Mouse (Mus musculus) mouse trophoblast stem cell (cell line): ENCODE results near the gene Tmc3.

Source experiments
- in situ Hi-C, 2 experiments: fragments of 300-500 bp; cut with MseI, MboI; formaldehyde crosslinking; loops; 2 replicates in 1 of 2; 3 replicates in 1 of 2; pipeline ENCODE4 v1.15.1; 2025

Tmc3 gene

GRCm38 (mm10) chr7:83594056-83594455 lies 9.3 kb downstream of the Tmc3 start:
- in situ Hi-C loops: no loop called here

GRCm38 (mm10) chr7:83597063-83597462 lies 12.3 kb downstream of the Tmc3 start:
- in situ Hi-C loops: no loop called here

- in situ Hi-C loops: no loop called here
Observed at GRCm38 (mm10) chr7:83598997-83599912, 14.5 kb downstream of the Tmc3 start.

DNA sequence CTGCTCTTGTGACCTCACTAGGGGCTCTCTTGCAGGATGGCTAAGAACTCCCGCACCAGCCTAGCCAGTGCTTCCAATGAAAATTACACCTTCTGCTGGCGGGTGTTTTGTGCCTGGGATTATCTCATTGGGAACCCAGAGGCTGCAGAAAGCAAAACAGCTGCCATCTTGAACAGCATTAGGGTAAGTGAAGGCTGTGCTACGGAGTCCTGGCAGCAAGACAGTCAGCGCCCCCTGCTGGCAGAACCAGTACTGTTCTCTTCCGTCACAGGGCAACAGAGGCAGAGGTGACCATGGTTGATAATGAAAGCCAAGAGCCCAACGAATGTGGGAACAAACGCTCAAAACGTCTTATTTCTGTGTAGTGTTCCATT lies 15.2 kb downstream of the Tmc3 start:
- in situ Hi-C loops: no loop called here

DNA sequence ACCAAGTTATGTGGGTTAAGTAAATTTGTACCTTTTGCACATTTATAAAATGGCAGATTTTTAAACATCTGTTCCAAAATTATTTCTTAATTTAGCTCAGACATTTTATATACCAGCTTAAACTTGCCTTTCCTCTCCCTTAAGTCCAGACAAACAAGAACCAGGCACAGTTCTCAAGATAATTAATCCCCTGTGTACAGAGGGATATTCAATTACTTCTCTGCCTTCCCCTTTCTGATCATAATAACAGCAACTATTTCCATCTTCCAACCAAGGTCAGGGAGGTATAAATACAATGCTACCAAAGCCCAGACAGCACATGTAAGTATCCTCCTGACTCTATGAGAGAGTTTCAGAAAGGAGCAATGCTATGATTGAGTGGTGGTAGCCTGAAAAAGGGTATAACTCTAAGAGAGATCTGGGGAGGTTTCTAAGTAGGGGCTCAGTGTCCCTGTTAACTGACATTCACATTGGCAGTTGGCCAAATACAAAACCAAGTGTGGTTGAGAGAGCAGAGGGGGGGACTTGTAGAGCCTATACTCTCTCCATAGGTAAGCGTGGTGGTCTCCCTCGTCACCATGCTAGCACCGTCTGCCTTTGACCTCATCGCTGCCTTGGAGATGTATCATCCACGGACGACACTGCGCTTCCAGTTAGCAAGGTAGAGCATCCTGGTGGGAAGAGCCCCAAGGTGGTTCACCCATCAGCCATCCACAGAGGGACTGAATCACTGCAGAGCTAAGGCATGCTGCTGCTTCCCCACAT lies 19.6 kb downstream of the Tmc3 start:
- in situ Hi-C loops: no loop called here

DNA sequence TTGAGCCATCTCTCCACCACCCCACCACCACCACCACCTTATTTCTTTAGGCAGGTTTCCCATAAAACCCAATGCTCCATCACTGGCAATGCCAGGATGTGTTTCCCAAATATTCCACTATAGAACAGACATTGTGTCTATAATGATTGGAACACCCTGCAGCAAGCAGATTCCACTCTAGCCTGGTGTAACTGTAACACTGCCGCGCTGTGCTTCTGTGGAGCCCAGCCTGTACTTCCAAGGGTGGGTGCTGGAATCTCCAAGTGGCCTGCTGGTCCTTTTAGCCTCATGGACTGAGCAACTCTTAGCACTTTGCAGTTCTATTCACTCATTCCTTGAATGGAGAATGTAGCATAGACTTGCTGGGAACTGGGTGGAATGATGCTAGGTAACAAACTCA lies 22.1 kb downstream of the Tmc3 start:
- in situ Hi-C loops: no loop called here

DNA sequence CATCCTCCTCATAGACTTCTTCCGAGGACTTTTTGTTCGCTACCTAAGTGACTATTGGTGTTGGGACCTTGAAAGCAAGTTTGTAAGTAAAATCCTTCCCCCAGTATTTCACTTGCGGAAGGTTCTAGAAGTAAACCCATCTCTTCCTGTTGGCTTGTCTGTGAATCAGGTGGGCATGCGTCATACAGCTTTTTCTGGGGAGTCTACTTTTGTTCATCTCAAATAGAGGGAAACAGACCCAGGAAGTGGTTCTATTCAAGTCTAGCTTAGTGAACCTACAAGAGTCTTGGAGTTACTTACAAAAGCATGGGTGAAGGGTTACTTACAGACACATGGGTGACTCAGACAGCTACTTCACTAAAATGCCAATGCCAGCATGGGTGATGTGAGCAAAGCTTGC lies 25.2 kb downstream of the Tmc3 start:
- in situ Hi-C loops: no loop called here

DNA sequence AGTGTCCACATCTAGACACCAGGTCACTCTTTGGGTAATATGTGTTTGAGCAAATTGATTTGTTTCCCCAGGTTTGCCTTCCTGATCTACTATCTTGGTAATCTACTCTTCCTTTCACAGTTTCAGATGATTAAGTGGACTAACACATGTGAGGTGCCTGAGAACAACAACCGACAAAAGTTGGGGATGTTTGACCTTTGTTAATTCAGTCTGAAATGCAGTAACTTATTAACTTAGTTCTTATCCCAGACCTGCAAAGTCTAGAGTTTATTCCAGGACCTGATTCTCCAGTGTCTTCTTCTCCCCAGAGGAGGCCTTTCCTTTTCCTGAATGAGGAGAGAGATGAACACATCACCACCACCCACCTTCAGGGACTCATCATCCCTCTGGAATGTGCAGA lies 27.2 kb downstream of the Tmc3 start:
- in situ Hi-C loops: no loop called here

GRCm38 (mm10) chr7:83615272-83615671 lies 30.5 kb downstream of the Tmc3 start:
- in situ Hi-C loops: no loop called here

DNA sequence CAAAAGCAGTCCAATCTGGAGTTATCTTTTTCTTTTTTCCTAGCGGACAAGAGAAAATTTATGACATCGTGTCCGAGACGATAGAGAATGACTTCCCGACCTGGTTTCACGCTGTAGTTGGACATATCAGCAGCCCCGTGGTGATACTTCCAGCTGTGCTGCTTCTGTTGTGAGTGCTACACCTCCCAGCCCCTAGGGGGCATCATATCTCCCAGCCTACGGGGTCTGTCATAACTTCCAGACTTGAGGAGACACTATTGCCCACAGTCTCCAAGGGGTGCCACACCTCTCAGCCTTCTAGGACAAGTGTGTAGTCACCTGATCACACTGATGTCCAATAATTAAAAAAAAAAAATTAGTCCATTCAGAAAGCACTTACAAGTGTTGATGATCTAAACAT lies 31.1 kb downstream of the Tmc3 start:
- in situ Hi-C loops: no loop called here

DNA sequence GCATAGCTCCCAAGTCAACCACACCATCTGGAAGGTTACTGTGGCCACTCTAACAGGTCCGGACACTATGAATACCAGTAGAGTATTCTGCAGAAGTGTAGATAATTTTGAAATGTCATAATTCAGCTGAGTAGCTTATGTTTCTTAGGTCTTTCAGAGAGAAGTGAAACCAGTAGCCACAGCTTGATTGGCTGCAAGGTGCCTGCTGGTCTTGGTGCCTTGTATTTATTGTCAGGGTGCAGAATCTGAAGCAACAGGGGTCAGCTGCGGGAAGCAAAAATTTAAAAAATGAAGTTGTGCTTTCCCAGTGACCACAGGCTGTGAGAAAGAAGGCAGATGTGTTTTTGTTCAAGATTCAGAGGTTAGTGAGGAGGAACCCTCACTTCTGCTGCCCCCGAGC lies 31.5 kb downstream of the Tmc3 start:
- in situ Hi-C loops: no loop called here

GRCm38 (mm10) chr7:83618709-83619108 lies 34.0 kb downstream of the Tmc3 start:
- in situ Hi-C loops: no loop called here

DNA sequence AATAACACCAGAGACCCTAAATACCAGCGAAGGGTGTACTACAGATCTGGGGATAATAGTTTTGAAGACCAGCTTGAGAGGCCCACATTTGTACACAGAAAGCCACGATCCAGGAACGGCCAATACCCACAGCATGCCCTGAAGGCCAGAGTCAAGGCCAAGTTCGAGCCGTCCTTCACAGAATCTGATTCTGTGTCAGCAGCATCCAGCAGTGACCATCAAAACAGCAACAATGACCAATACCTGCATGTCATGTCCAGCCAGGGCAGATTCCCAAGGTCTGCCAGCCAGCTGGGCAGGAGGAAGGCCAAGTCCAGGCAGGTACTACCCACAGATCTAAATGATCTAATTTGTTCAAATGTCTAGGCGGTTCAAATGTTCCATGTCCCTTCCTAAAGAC lies 37.9 kb downstream of the Tmc3 start:
- in situ Hi-C loops: no loop called here

DNA sequence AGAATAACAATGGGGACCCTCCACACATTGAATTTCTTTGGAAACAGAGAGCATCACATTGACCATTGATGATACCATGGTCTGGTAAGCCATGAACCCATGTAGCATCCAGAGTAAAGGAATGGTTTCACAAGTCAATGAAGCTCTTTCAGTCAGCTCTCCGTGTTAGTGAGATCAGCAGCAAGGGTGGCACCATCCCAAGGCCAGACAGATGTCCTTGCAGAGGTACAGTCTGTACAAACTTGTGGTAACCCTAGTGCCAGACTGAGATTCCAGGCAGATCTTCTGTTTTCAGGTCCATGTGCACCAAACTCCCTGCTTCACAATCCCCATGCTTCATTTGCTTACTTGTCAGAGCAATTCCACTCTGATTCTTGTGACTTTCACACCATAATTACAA lies 39.3 kb downstream of the Tmc3 start:
- in situ Hi-C loops: no loop called here

DNA sequence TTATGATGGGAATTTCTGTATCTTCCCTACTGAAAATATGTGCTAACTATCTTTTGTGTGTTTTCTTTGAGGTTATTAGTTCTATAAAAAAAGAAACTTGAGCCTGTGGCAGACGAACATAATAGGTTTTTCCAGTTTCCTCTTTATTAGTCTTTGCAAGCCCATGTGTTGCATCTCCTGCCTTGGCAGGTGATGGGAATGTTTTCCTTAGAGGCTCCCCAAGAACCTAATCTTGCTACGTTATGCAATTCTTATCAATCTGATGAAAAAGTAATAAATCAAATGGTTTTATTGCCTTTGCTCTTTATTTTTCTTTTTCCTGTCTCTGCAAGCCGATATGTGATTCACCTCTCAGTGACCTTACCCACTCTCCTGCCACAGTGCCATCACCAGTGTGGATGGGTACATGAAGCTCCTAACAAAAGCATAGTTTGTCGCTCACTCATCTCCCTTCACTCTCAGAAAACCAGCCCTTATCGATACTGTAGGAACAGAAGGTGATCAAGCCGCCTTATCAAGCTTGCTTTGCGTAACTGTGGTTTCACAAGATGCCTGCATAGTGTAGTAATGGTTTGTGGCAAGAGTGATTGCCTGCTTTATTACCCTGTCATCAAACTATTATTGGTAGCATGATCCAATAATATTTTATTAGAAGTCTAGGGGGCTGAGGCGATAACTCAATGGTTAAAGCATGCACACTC lies 42.0 kb downstream of the Tmc3 start:
- in situ Hi-C loops: no loop called here

- in situ Hi-C loops: no loop called here
Observed at GRCm38 (mm10) chr7:83627369-83627768, 42.6 kb downstream of the Tmc3 start.

- in situ Hi-C loops: no loop called here
Observed at GRCm38 (mm10) chr7:83631073-83631827, 46.5 kb downstream of the Tmc3 start.

GRCm38 (mm10) chr7:83631828-83632681 lies 47.3 kb downstream of the Tmc3 start, which contains the start of gene Stard5:
TSS of gene Stard5 (plus strand) at chr7:83631959.
- in situ Hi-C loops: no loop called here

DNA sequence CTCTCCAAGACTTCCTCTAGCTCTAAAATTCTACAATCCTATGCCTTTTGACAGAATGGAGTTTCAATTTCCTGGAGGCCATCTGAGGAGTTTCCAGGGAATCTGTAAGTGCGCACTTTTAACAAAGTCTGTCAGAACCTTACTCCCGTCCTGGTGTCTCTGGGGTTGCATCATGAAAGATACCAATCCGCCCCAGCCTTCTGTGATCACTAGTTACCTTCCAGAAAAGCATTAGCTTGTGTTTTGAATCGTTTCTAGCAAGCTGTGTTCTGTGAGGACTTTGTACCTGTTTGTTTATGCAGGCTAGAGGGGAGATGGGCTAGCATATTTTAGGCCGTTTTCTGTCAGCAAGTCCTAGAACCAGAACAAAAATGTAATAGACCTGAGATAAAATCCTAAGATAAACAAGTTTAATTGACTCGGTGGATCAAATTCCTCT lies 48.0 kb downstream of the Tmc3 start:
- in situ Hi-C loops: no loop called here

GRCm38 (mm10) chr7:83633856-83634255 lies 49.1 kb downstream of the Tmc3 start:
- in situ Hi-C loops: no loop called here

- in situ Hi-C loops: no loop called here
Observed at GRCm38 (mm10) chr7:83635726-83636125, 51.0 kb downstream of the Tmc3 start.
